Mouse (Mus musculus) kidney, postnatal 25 days (tissue): ENCODE measurements at regions not wholly inside any gene's neighbourhood (a gene's known extent, or its start where the extent isn't known, plus 50 kb on each side); places are given as distances from the start of the nearest gene placed in this dataset.

ENCODE experiments used
- DNase-seq, 2 experiments: peaks; one replicate each; pipeline ENCODE4 v3.0.0; 2021; ENCODE audit warnings: mixed read lengths in 2 of 2

DNA sequence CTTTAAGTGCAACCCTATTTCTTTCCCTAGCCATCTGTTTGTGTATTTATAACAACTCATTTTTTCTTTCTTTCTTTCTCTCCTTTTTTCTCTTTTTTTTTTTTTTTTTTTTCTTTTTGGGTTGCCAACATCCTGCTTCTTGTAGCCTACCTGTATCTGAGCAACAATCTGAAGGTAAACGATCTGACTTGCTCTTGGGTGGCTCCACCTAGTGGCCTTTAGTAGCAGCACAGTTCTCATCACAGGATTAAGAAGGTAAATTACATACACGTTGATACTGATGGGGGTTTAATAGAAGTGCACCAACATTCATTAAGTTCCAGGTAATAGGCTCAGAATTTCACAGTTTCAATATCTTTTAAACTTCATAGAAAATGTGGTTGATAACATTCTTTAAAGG lies 752.1 kb downstream of the Inhba start:
- peak; percentile 42 to 68 for DNase-seq

GRCm38 (mm10) chr13:16769409-16769808 lies 757.8 kb downstream of the Inhba start:
- DNase-seq = no peak

DNA sequence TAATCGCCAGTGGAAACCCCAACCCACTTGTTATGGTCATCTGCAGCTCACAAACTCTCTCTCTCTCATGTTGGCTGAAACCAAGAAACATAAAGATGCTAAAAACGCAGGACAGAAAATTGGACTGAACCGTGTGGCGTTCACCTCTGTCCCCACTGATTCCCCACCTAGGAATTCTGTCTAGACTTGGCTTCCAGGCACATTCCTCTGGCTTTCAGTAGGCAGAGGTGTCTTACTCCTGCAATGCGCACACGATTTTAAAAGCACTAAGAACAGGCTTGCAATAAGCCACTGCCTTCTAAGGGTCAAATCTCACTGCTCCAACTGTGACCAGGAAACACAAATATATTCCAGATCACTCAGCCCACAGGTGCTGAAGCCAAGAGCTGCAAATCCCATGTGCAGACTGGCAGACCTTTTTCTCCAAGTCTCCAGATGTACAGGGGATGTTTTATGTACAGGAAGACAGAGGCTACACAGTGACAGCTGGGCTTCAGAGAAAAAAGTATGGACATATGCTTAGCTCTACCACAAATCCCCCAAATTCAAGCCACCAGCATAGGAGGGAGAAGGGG lies 758.3 kb downstream of the Inhba start:
- no peak for DNase-seq

GRCm38 (mm10) chr13:16771845-16772244 lies 760.2 kb downstream of the Inhba start:
- no peak for DNase-seq

DNA sequence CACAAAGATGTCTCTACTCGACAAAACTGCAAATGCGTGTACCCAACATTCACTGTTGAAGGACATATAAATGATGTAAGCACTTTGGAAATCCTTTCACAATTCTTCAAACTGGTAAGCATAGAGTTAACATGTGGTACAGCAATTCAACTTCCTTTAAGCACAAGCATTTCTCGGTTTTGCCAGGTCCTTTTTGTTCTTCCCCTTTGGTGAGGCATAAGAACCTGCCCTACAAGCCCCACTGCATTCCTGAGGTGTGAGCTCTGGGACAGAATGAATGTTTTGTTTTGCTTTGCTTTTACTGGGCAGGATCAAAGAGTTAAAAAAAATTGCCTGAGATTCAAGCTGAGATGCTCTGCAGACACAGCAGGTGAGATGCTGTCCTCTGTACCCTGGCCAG lies 793.9 kb downstream of the Inhba start:
- DNase-seq = peak in 1 of 2 experiments; percentile 4
